Mouse (Mus musculus): ENCODE measurements at regions not wholly inside any gene's neighbourhood (a gene's known extent, or its start where the extent isn't known, plus 50 kb on each side); places are given as distances from the start of the nearest gene placed in this dataset.

DNA sequence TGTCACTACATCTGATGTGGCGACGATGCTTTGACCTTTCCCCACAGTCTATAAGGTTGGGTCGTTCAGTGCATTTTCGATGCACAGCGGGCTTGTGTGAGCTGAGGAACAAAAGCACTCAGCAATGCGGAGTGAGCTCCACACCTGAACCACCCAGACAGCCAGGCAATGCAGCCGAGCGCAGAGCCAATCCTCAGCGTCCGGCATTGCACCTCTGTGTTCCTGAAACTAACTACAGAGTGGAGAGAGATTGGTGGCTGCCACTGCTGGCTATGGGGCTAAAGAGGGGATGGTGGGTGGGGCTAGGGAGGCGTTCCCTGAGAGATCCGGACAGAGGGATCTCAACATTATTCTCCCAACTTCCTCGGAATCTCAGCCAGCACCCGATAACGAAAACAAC lies 139.1 kb downstream of the Kif26a start:
- TF ChIP-seq ZNF384 (IDR thresholded peaks at IDR 0.05; ENCODE audit: low read depth, low read length) (no peak), HCFC1 (IDR thresholded peaks at IDR 0.05; ENCODE audit: borderline replicate concordance, insufficient read depth, low read length) (no peak)

Data from ES-E14 (cell line).